In genomic region chr17:54011196-54011595, GRCm38 (mm10) we compare ENCODE assay signal across 14 mouse cellular contexts. TPM values are rescaled to one million over a fixed set of nuclear protein-coding genes. Genes with fewer than 3 reads are reported as not detected.
"Had no signal": no experiment of that assay in that cellular context is flagged by ENCODE, and none has a peak within 500 bp of the region (broad histone marks: within the 10 kb centered on the region; RNA-seq: fewer than 3 reads in every experiment).

No protein-coding gene starts in this region.

- ATAC-seq: midbrain, embryonic 13.5 days; midbrain, embryonic 15.5 days had no signal

- DNase-seq: lung, adult 18-20 months; lung, embryonic 14.5 days; lung, postnatal 14 days; lung, postnatal 36 days; right cerebral cortex, postnatal 14 days; thymus, adult 2 months; thymus, postnatal 25 days; thymus, postnatal 4 days had no signal

RNA-seq across cellular contexts. Expression of gene Sult1c1, which starts 20.7 kb away (rescaled TPM):
- total RNA-seq: megakaryocyte progenitor cell, adult 5-6 weeks; midbrain, postnatal 0 days; monocyte, adult 5-6 weeks; neutrophil, adult 5-6 weeks had no signal
